Mouse (Mus musculus): Measurements from ENCODE around the gene Pck2.

The Pck2 gene

DNA sequence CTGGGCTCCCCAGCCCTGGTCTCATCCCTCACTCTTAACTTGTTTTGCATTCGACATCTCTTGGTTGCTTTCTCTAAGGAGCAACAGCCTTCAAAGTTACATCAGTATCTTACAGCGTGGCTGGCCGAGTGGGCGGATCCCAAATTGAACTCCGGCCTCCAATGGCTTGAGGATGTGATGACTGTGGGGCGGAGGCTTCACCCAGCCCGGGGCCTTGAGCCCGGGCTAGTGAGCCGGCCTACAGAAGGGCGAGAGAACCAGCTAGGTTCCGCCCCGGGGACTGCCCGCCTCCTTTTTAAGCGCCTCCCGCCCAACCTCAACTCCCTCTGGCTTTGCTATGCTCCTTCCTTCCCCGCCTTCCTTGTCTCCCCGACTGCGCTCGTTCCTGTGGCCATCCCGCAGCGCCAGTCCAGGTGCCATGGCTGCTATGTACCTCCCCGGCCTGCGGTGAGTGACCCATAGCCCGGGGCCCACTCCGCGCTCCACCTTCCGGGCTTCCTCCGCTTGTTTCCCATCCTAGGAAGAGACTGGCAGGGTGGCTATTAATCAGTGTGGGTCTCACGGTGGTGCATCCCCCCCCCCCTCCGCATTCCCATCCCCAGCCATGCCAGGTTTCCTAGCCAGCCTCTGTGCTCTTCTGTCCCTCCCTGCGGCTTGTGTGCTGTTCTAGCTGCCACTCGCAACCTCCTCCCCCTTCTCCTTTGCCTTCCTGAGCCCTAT, at the start of gene Pck2:
Gene Pck2 (plus strand): TSS at position 200 of the 720 bp plus-strand sequence.
- DNase-seq (ENCODE audit: extremely low spot score): peak; percentile 83

DNA sequence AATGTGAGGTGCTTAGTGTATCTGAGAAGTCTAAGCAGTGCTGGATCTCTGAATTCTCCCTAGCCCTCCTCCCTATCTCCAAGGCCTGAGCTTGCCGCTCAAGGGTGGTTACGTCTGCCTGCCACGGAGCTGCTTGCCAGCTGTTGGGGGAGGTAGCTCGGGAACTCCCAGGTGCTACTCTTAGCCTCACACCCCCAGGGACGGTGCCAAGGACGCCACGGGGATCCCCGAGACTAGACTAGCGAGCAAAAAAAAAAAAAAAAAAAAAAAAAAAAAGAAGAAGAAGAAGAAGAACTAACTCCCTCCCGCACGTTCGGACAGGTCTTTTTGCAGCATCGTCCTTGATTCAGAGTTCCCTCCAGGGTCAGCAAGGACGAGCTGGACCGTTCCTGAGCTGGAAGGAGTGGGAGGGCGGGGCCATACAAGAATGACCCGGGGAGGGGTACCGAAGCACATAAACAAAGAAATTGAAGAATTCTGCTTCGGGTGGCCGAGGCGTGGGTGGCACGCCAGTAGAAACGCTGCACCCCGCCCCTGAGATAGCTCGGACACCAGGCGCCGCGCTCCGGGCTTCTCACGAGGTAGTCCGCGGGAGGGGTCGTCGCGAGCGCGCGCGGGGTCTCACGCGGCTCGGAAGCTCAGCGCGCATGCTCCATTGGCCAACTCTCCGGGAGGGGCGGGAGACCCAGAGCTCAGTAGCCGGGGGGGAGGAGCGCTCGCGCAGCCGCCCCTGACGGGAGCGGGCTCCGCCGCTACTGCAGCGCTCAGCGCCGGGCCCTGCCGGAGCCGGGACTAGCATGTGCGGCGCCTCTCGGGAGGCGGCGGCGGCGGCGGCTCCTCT, 49.5 kb upstream of the Pck2 start, which contains the start of gene Carmil3:
Gene Carmil3 (plus strand): TSS at position 291 of the 841 bp plus-strand sequence.
- DNase-seq (ENCODE audit: extremely low spot score): peak; percentile 76

DNA sequence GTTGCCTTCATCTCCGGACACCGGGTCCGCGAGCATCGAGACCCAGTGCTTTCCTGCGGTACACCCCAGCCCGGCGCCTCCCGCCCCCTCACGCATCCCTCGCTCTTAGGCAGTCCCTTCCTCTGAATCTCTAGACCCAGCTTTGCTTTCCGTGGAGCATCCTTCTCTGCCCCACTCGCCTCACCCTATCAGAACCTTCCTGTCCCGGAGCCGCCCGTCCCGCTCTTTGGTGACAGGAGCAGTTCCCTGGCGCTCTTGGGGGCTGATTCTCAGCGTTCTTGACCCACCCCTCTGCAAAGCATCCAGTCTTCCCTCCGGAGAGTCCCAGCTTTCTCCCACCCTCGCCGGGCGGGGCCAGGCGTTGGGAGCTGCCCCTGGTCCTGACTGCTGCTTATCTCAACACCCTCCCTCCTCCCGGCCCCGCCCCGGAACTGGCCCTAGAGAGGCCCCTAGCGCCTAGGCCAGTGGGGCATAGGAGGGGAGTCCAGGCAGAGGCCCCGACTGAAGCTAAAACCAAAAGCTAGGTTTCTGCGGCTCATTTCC, 48.7 kb upstream of the Pck2 start:
- DNase-seq (ENCODE audit: extremely low spot score): peak; percentile 87

DNA sequence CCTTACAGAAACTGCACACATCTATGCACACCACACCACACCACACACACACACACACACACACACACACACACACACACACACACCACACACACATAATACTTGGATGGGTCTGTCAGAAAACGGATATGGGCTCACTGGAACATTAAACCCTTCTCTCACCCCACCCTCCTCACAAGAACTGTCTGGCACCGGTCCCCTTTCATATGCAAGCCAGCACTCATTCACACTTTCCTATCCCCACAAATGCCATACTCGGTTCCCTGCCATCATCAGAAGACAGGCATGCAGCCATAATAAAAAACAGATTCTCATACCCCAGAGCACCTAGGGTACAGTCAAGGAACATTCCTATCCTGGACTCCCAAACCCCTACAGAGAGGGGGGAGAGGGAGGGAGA, 48.0 kb upstream of the Pck2 start:
- no peak for DNase-seq (ENCODE audit: extremely low spot score)

DNA sequence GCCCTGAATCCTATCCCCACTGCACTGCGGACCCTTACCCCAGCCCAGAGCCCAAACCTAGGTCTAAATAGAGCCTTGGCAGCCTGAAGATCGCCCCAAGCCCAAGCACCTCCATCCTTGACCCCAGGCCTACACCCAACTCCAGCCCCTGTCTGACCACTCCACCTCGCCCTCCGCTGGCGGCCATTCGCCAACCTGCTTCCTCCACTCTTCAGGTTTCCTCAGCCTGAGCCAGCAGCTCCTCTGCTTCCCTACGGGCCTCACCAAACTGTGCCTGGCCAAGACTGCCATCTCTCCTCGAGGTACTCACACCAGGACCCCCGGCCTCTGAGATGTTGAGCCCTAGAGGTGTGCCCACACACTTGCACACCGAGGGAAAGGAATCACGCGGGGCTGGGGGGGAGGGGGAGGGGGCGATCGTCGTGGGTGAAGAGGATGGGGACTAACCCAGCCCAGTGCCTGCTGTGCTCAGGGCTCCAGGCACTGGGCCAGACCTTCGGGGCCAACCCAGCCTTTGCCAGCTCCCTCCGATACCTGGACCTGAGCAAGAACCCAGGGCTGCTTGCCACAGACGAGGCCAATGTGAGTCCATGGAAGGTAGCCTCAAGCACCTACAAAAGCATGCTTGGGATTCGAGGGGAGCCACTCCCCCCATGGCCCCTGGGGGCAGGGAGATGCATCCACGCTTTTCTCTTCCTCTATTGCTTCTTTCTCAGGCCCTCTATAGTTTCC, 44.4 kb upstream of the Pck2 start:
- DNase-seq (ENCODE audit: extremely low spot score): no peak

DNA sequence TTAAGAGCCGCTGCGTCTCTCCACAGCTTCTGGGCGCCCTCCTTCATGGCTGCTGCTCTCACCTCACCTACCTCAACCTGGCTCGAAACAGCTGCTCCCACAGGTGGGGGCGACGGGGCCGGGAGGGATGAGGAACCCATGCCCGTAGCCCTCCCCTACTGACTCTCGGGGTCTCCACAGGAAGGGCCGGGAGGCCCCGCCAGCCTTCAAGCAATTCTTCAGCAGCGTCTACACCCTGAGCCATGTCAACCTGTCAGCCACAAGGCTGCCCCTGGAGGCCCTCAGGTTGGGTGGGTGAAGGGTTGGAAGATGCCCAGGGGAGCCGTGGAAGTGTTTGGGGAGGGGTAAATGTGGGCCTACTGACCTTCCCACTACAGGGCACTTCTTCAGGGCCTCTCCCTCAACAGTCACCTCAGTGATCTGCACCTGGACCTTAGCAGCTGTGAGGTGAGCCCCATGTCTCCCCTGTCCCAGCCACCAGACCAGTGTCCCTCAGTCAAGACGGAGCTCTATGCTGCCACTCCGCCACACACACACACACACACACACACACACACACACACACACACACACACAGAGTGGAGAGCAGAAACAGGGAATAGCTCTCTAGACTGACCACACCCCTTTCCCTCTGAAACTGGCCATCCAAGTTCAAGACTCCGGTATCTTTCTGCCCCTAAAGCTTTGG, 43.2 kb upstream of the Pck2 start:
- no peak for DNase-seq (ENCODE audit: extremely low spot score)

DNA sequence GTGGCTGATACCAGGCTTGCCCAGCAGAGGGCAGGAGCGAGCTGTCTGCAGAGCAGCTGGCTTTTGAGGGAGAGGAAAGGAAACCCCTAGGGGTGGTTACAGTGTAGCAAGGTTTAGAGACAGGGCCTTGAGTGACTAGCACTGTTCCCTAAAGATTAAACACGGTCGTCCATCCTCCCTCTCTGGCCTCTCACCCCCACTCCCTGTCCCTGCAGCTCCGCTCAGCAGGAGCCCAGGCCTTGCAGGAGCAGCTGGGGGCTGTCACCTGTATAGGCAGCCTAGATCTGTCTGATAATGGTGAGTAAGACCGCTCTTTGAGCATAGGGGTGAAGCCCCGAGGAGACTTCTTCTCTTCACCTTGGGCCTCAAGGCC, 42.6 kb upstream of the Pck2 start:
- peak; percentile 89 for DNase-seq (ENCODE audit: extremely low spot score)

DNA sequence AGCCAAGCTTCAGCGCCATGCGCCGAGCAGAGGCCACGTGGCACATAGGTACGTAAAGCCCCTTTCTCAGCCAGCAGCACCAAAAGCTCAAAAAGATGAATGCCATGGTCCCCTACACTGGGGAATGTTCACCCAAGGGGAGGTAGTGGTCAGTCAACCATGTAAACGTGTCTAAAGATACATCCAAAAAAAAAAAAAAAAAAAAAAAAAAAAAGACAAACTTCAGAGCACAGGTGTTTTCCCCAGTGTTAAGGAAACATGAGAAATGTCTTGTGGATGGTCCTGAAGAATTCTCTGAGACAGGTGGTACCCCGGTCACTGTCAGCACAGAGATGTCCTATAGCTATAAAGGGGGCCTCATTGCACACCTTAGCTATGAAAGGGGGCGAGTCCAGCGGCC, 34.5 kb upstream of the Pck2 start:
- DNase-seq (ENCODE audit: extremely low spot score): no peak

DNA sequence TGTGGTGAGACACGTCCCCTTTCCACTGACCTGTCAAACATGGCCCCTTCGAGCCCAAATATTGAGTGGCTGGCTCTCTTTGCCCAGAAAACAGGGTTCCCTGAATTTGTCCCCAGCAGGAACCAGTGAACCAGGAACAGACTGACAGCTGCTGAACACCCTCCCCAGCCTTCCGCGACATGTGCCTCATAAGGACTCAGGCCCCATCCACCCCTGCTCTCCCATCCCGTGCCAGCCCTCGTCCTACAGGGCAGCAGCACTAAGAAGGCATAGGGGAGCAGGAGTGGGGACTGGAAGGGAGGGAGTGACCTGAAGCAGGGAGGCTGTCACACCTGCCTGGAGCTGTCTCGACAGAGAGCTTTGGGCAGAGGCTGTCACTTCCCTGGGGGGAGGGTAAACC, 32.3 kb upstream of the Pck2 start:
- no peak for DNase-seq (ENCODE audit: extremely low spot score)

DNA sequence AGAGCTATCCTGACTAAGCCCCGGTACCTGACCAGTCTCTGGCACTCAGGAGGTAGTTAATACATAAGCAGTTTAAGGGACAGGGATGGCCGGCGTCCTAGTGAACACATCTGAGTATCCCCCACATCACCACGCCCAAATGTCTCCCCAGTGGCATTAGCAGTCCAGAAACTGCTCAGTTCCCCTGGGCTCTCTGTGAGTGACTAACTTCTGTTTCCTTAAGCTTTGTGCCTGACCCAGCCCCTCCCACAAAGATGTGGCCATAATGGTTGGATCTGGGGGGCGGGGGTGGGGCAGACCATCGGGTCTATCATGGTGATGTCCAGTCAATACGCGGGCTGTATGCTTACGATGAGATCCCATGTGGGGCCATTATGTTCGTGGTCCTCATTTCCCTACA, 30.5 kb upstream of the Pck2 start:
- DNase-seq (ENCODE audit: extremely low spot score): no peak

DNA sequence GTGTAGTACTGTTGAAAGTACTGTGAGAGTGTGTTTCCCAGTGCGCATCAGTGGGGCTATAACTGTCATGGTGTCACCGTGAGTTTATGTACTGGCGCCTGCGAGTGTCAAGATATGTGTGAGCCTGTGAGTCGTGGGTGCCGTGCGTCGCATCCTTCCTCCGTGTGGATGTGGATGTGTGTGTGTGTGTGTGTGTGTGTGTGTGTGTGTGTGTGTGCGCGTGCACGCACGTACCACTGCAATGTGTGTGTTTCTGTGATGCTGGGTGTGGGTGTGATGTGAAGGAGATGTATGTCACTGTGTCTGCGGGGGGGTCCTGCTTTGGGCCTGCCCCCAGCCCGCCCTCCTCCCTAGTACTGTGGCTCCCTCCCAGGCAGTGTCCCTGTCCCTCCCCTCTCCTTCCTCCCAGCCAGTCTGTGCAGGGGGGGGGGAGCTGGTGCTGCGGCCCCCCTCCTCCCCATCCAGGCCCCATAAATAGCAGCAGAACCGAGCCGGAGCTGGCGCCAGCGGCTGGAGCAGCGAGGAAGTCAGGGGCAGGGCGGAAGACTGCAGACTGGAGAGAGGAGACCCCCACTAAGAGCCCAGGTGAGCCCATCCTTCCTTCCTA, 29.8 kb upstream of the Pck2 start, which contains the start of gene Cpne6:
Gene Cpne6 (plus strand): TSS at position 321 of the 607 bp plus-strand sequence.
- no peak for DNase-seq (ENCODE audit: extremely low spot score)

DNA sequence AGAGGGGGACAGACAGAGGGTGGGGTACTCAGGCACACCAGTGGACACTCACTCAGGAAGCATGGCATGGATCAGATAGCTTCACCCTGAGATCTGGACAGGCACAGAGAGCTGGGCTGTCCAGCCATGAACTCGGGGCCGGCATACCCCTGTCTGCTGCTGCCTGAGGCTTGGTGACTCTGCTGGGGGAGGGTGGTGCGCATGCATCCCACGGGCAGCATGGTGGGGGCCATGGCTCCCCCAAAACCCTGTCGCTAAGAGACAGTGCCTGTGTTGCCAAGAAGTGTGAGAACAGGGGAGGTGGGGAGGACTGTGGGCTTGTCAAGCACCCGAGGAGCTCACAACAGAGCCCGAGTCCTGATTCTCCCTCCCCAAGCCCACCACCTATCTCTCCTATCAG, 29.0 kb upstream of the Pck2 start:
- DNase-seq (ENCODE audit: extremely low spot score): no peak

DNA sequence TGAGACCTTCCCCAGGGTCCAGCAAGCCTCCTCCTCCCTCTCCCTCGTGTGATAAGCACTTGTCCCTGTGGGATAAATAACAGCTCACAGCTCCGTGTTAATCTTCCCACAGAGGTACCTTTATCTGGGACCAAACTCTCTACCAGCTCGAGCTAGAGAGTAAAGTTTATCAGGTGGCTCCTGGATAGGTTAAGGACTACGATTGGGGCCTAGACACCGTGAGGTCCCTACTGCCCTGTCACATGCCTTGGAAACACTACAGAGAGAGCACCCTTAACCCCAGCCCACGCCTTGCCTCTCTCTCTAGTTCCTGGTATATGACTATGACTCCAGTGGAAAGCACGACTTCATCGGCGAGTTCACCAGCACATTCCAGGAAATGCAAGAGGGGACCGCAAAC, 26.1 kb upstream of the Pck2 start:
- DNase-seq (ENCODE audit: extremely low spot score): no peak

DNA sequence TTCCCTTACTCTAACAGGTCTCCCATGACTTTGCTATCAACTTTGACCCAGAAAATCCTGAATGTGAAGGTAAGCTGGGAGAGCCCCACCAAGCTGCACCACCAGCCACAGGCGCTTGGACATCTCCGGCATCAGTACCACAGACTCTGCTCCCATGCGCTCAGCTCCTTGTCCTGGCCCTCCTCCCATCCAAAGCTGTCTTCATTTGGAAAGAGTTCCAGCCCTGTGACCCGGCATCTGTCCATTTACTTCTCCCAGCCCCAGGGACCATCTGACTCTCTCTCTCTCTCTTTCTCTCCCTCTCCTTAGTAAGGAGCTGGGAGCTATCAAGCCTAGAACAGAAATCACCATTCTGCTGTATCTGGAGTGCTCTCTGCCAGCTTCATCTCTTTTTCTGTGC, 24.2 kb upstream of the Pck2 start:
- DNase-seq (ENCODE audit: extremely low spot score): no peak

DNA sequence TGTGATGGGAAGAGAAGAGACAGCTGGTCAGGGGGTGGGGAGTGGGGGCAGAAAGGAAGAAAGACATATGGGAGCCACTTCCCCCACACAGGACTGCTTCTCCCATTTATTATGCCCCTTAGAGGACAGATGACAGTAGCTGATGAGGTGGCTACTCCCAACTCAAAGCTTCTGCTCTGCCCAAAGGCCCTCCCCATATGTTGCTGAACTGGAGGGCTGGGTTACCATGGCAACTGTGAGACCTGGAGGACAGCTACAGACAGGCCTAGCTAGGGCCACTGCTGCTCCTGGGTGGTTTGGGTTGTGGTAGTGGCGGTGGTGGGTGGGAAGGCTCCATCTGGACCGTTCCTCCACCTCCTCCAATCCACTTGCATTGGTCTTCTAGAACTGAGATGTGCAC, 21.2 kb upstream of the Pck2 start:
- DNase-seq (ENCODE audit: extremely low spot score): peak; percentile 35

DNA sequence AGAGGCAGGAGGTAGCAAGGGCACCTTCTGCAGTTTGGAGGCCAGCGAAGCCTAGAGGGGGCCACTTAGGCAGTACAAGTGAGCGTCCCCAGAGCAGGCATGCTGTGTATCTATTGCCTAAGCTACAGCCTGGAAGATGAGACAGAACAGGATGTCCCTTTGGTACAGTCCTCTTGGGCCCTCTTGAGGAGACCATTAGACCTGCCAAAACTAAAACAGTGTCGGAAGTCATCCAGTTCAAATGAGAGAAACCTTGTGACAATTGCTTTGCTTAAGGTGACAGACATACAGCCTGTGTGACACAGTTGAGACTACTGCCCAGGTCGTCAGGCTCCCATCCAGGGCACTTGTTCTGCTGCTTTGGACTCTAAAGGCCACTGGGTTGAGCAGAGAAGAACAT, 20.5 kb upstream of the Pck2 start:
- no peak for DNase-seq (ENCODE audit: extremely low spot score)

DNA sequence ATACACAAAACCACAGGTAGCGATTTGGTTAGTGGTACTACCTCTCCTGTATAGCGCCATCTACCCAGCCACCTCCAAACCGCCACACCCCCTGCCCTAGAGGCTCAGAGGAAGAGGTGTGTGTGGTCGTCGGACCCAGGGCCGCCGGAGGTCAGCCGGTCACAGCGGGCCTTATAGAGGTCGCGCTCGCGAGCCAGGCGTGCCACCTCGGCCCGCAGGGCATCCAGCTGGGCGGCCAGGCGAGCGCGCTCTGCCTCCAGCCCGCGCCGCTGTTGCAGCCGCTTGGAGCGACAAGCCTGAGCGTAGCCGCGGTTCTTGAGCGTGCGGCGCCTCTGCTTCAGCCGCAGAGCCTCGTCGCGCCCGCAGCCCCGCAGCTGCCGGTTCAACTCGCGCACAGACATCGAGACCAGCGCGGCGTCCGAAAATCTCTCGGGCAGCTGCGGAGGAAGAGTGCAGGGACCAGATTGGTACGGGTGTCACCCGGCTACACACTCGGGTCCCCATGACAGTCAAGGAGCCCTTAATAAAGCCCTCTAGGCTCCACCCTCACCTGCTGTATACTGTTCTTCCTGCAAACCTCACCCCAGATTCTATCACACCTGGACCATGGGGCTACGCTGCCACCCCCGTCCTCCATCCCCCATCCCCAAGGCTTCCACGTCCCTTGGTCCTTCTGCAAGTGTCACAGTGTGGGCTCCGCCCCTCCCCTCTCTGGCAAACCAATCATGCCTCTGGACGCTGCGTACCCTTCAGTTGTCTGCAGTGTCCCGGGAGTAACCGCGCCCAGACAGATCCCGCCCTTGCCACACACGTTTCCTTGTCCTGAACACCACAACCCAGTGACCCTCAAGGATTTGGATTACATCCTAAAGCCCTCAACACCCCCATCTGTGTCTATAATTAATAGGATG, 19.4 kb upstream of the Pck2 start:
- peak; percentile 39 for DNase-seq (ENCODE audit: extremely low spot score)

DNA sequence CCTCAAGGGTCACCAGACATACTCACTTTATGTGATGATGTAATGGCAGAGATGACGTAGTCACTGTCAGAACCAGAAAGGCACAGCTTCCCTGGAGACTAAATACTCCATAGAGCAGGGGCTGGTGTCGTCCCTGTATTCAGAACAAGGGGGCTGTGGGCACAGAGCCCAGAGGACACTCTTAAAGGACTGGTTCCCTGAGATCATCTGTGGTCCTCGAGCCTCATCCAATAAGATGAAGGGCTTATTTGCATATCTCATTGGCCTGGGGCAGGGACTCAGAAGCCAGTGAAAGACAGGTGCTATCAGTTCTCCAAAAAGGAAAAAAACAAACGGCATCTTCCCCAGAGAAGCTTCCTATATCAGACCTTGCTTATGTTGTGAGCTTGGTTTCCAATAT, 16.0 kb upstream of the Pck2 start:
- DNase-seq (ENCODE audit: extremely low spot score): no peak

DNA sequence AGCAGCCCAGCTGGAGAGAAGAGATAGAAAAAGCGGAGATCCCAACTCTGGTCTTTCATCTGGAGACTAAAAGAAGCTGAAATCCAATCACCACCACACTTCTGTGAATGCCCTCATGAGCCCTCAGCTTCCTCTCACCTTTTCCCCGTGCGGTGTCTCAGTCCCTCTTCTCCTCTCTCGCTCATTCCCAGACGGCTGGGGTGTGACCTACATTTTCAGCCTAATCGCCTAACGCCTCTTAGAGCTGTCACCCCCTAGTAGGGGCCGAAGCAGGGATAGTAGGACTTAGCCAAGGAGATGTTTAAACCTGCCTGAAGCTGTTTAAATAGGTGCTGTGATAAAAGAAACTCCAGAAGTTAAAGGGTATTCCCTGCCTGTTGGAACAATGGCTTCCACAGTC, 15.3 kb upstream of the Pck2 start, which contains the start of gene Nrl:
Gene Nrl (minus strand): TSS at position 197 of the 400 bp plus-strand sequence.
- no peak for DNase-seq (ENCODE audit: extremely low spot score)

DNA sequence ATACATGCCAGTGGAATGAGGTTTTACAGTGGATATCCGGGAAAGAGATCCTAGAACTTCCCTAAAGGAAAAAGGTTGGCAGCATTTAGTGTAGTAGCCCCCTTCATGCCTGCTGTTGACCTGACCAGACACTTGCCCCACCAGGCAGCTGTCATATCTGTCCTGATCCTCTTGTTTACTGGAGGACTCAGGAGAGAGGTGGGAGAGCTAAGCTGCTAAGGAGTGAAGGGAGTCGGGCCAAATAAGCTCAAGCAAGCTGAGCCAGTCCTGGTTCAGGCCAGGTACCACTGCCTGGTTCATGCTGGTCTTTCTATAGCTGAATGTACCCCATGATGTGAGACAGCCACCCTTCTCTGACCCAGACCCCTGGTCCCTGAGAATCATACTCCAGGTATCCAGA, 13.4 kb upstream of the Pck2 start:
- no peak for DNase-seq (ENCODE audit: extremely low spot score)

Data from embryo, embryonic 9.5 days (tissue).